Comparison of ENCODE assay signal across 8 mouse cellular contexts in the genomic region with DNA sequence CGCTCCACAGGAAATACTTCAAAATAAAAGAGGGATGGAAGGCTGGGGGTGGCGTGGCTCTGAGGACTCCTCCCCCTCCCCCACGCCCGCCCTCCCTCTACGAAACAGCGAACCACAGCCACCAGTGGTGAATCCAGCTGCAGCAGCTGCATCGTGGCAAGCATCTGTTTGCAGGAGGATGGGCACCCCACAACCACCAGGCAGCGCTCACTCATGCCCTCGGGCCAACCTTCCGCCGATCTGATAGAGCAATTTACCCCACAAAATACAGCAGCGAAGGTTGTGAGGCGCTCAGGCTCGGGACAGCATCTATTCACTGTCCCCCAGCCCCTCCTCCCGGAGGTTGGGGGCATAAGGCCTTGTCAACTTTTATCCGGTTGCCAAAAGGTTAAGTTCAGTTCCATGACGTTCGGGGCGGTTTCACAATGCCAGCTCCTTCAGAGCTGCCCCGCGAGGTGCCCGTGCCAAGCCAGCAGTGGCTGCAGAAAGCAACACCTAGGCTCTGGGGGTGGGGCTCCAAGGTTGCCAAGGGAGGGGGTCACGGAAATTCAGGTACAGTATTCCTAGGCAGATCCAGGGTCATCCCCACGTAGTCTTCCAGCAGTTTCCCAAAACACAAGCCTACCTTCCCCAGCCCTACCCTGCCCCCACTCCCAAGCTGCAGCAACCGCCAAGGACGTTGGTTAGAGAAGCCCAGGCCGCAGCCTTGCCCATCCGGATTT. TPM values are rescaled to one million over a fixed set of nuclear protein-coding genes. Genes with fewer than 3 reads are reported as not detected.
DNase-seq lines count a peak whose midpoint lies in the region; ATAC-seq and TF ChIP-seq lines count a peak whose summit lies in the region.

No protein-coding gene starts in this region.

- 3% methylated on average over 28 of the region's 28 CpGs for WGBS in embryonic facial prominence, embryonic 15.5 days
- whole genome bisulfite sequencing in hindbrain, embryonic 13.5 days = 3% methylated on average over 28 of the region's 28 CpGs
- 8% methylated on average over 24 of the region's 28 CpGs for WGBS in macrophage (ENCODE audit: missing documents)

- peak overlapping the region; percentile 67 for H3K4me3 ChIP-seq in erythroblast, embryonic 14.5 days (replicated peaks)
- H3K4me3 ChIP-seq in embryonic facial prominence, embryonic 15.5 days (replicated peaks) = peak overlapping the region; percentile 92
- H3K4me3 ChIP-seq in hindbrain, embryonic 13.5 days = peak overlapping the region; percentile 80
- peak overlapping the region; percentile 86 for H3K4me3 ChIP-seq in left cerebral cortex, adult 2 months
- H3K4me3 ChIP-seq in macrophage (ENCODE audit: inconsistent target) = peak overlapping the region; percentile 62

- peaks cover 26% of the 10 kb centered on the region; the same call in 1 of the 2 replicates for H3K79me2 ChIP-seq in macrophage (ENCODE audit: inconsistent target)

- peak overlapping the region; percentile 86 for H3K9ac ChIP-seq in embryonic facial prominence, embryonic 15.5 days
- peak overlapping the region; percentile 97 for H3K9ac ChIP-seq in hindbrain, embryonic 13.5 days

- peak overlapping the region; percentile 81 for H3K4me2 ChIP-seq in embryonic facial prominence, embryonic 15.5 days (replicated peaks)
- H3K4me2 ChIP-seq in hindbrain, embryonic 13.5 days = peak overlapping the region; percentile 94

- peak; percentile 84 for DNase-seq in adrenal gland, postnatal 10 days
- peak in 1 of 2 experiments; percentile 29 for DNase-seq in left cerebral cortex, adult 2 months (ENCODE audit: extremely low spot score in 1 of 2, low spot score in 2 of 2)
- peak; percentile 45 to 62 for DNase-seq in spleen, postnatal 36 days (ENCODE audit: low spot score in 2 of 2)

- intact Hi-C loops in left cerebral cortex, adult 2 months (cut with DNase I) = no loop called here

- ATAC-seq in erythroblast, adult 5-6 weeks (replicated peaks; ENCODE audit: low FRiP score, poor library complexity, severe bottlenecking) = no peak
- ATAC-seq in embryonic facial prominence, embryonic 15.5 days (ENCODE audit: insufficient number of reproducible peaks, low FRiP score, low TSS enrichment, low read depth) = 0 out of 2 replicates have a peak, but pooled peaks have one; percentile 4
- ATAC-seq in hindbrain, embryonic 13.5 days (ENCODE audit: low FRiP score) = no peak

- no peaks in the 10 kb centered on the region; the same call in 1 of the 2 replicates for H3K9me3 ChIP-seq in erythroblast, embryonic 14.5 days (ENCODE audit: control insufficient read depth, low read length)
- no peaks in the 10 kb centered on the region for H3K9me3 ChIP-seq in embryonic facial prominence, embryonic 15.5 days (replicated peaks)
- H3K9me3 ChIP-seq in hindbrain, embryonic 13.5 days = no peaks in the 10 kb centered on the region

- peaks cover 68% of the 10 kb centered on the region for H3K27me3 ChIP-seq in erythroblast, embryonic 14.5 days (ENCODE audit: control insufficient read depth)
- peaks cover 45% of the 10 kb centered on the region for H3K27me3 ChIP-seq in embryonic facial prominence, embryonic 15.5 days
- peaks cover 60% of the 10 kb centered on the region for H3K27me3 ChIP-seq in hindbrain, embryonic 13.5 days

- H3K27ac ChIP-seq in embryonic facial prominence, embryonic 15.5 days (replicated peaks) = peak overlapping the region; percentile 98
- H3K27ac ChIP-seq in hindbrain, embryonic 13.5 days = peak overlapping the region; percentile 99
- peak overlapping the region; percentile 97 for H3K27ac ChIP-seq in left cerebral cortex, adult 2 months
- H3K27ac ChIP-seq in macrophage = peak overlapping the region; percentile 81

- peaks cover 34% of the 10 kb centered on the region for H3K4me1 ChIP-seq in erythroblast, embryonic 14.5 days (ENCODE audit: control insufficient read depth)
- peaks cover 82% of the 10 kb centered on the region for H3K4me1 ChIP-seq in embryonic facial prominence, embryonic 15.5 days
- H3K4me1 ChIP-seq in hindbrain, embryonic 13.5 days (replicated peaks) = peaks cover 79% of the 10 kb centered on the region

- no peak; the same call in 1 of the 2 replicates for TF ChIP-seq CTCF in left cerebral cortex, adult 2 months (IDR thresholded peaks at IDR 0.05)

- peaks cover 18% of the 10 kb centered on the region for H3K36me3 ChIP-seq in erythroblast, embryonic 14.5 days (ENCODE audit: control insufficient read depth)
- peaks cover 27% of the 10 kb centered on the region for H3K36me3 ChIP-seq in embryonic facial prominence, embryonic 15.5 days
- H3K36me3 ChIP-seq in hindbrain, embryonic 13.5 days = peaks cover 26% of the 10 kb centered on the region
- H3K36me3 ChIP-seq in macrophage (ENCODE audit: inconsistent target) = peaks cover 16% of the 10 kb centered on the region; the same call in 1 of the 2 replicates

RNA-seq across cellular contexts. Expression of a gene that starts 2.1 kb away (rescaled TPM):
- polyA plus RNA-seq in erythroblast, embryonic 14.5 days (2012) = 0.35 and 0.59 TPM in 2 replicates
- 4.8 and 7.7 TPM in 2 replicates for total RNA-seq in erythroblast, adult 5-6 weeks (2015; ENCODE audit: low replicate concordance)
- 4.3 and 9.4 TPM in 2 replicates for total RNA-seq in erythroblast, adult 5-6 weeks (2017; ENCODE audit: low replicate concordance)
- 100 to 1,000 TPM in 1 of 2 experiments, 10 to 100 TPM in 1; 52.0 to 133 TPM for total RNA-seq in adrenal gland, postnatal 10 days (2021)
- polyA plus RNA-seq in embryonic facial prominence, embryonic 15.5 days (2015; fragmentation: Nextera tagmentation; extraction: Ambion mirVana) = 17.2 and 21.4 TPM in 2 replicates
- 14.1 and 15.8 TPM in 2 replicates for polyA plus RNA-seq in hindbrain, embryonic 13.5 days (2015; fragmentation: Nextera tagmentation; extraction: Ambion mirVana)
- total RNA-seq in left cerebral cortex, adult 2 months (2021) = 10 to 100 TPM; 51.4 to 54.3 TPM
- 10 to 100 TPM in 18 of 26 experiments, 1 to 10 TPM in 8; 7.2 to 24.5 (median 12.8) TPM for total RNA-seq in macrophage (2018; cell fraction: chromatin; rRNA removed)
- total RNA-seq in macrophage (2018; cell fraction: cytosol; rRNA removed) = 10 to 100 TPM in 19 of 26 experiments, 1 to 10 TPM in 7; 6.3 to 19.9 (median 12.3) TPM
- 10 to 100 TPM in 22 of 26 experiments, 1 to 10 TPM in 4; 6.3 to 21.9 (median 13.6) TPM for total RNA-seq in macrophage (2018; cell fraction: nucleus; rRNA removed)
- 7.4 to 14.3 TPM (median 12.7 TPM) in 3 replicates for polyA plus RNA-seq in macrophage (2018)

RNA-seq across cellular contexts. Expression of a gene that starts 43.1 kb away (rescaled TPM):
- polyA plus RNA-seq in erythroblast, embryonic 14.5 days (2012) = 0.20 and 0.42 TPM in 2 replicates
- total RNA-seq in erythroblast, adult 5-6 weeks (2015; ENCODE audit: low replicate concordance) = 0.38 and 0.42 TPM in 2 replicates
- total RNA-seq in erythroblast, adult 5-6 weeks (2017; ENCODE audit: low replicate concordance) = 0.70 and 1.4 TPM in 2 replicates
- total RNA-seq in adrenal gland, postnatal 10 days (2021) = 10 to 100 TPM in 1 of 2 experiments, 1 to 10 TPM in 1; 8.8 to 12.3 TPM
- polyA plus RNA-seq in embryonic facial prominence, embryonic 15.5 days (2015; fragmentation: Nextera tagmentation; extraction: Ambion mirVana) = 9.2 and 10.3 TPM in 2 replicates
- polyA plus RNA-seq in hindbrain, embryonic 13.5 days (2015; fragmentation: Nextera tagmentation; extraction: Ambion mirVana) = 10.0 and 11.1 TPM in 2 replicates
- total RNA-seq in left cerebral cortex, adult 2 months (2021) = 10 to 100 TPM; 11.1 to 11.2 TPM
- 1 to 10 TPM in 11 of 26 experiments, under 1 TPM in 7, not detected in 8; 0.25 to 6.3 (median 1.3) TPM for total RNA-seq in macrophage (2018; cell fraction: chromatin; rRNA removed)
- 1 to 10 TPM in 18 of 26 experiments, under 1 TPM in 8; 0.10 to 5.8 (median 2.4) TPM for total RNA-seq in macrophage (2018; cell fraction: cytosol; rRNA removed)
- 1 to 10 TPM in 12 of 26 experiments, under 1 TPM in 13, not detected in 1; 0.12 to 4.7 (median 0.99) TPM for total RNA-seq in macrophage (2018; cell fraction: nucleus; rRNA removed)
- 3.4 to 4.0 TPM (median 3.6 TPM) in 3 replicates for polyA plus RNA-seq in macrophage (2018)
